Mouse (Mus musculus): ENCODE measurements around the gene Vmn2r23. TPM values are rescaled to one million over a fixed set of nuclear protein-coding genes. Genes with fewer than 3 reads are reported as not detected.
"Not testable (repeated sequence)": the region's sequence is repeated elsewhere in the genome, so short reads cannot be mapped to it uniquely, and the experiment has no call there.

Vmn2r23 gene
- not detected in 2 replicates for polyA plus RNA-seq (2015; fragmentation: Nextera tagmentation; extraction: Ambion mirVana)

- no peak within 1 kb of the TSS for H3K4me3 ChIP-seq (replicated peaks)
- WGBS: 71% methylated on average over 1 of the region's 1 CpGs
- H3K4me1 ChIP-seq: no peaks in the 10 kb centered on the region
- no peaks in the 10 kb centered on the region for H3K9me3 ChIP-seq
- no peaks in the 10 kb centered on the region for H3K36me3 ChIP-seq
- no peak within 1 kb of the TSS for H3K9ac ChIP-seq
- H3K4me2 ChIP-seq: no peak within 1 kb of the TSS
- ATAC-seq (ENCODE audit: insufficient read depth, low FRiP score, low read depth): no peak
- no peak within 1 kb of the TSS for H3K27ac ChIP-seq
- H3K27me3 ChIP-seq (replicated peaks): no peaks in the 10 kb centered on the region
These were observed at the start of gene Vmn2r23 for GRCm38 (mm10) chr6:123702370-123702769. Gene Vmn2r23 (plus strand): TSS chr6:123702670.

GRCm38 (mm10) chr6:123657040-123657439 lies 45.4 kb upstream of the Vmn2r23 start:
- no peaks in the 10 kb centered on the region for H3K36me3 ChIP-seq
- WGBS: 47% methylated on average over 6 of the region's 6 CpGs
- ATAC-seq (ENCODE audit: insufficient read depth, low FRiP score, low read depth): no peak
- H3K9me3 ChIP-seq: no peaks in the 10 kb centered on the region
- no peak overlapping the region for H3K4me2 ChIP-seq
- no peak overlapping the region for H3K4me3 ChIP-seq (replicated peaks)
- H3K4me1 ChIP-seq: no peaks in the 10 kb centered on the region
- H3K9ac ChIP-seq: no peak overlapping the region
- H3K27ac ChIP-seq: no peak overlapping the region
- H3K27me3 ChIP-seq (replicated peaks): no peaks in the 10 kb centered on the region

- H3K27me3 ChIP-seq (replicated peaks); ATAC-seq (ENCODE audit: insufficient read depth, low FRiP score, low read depth); H3K9me3 ChIP-seq; H3K4me2 ChIP-seq; H3K4me1 ChIP-seq; H3K9ac ChIP-seq; H3K36me3 ChIP-seq; H3K4me3 ChIP-seq (replicated peaks); H3K27ac ChIP-seq: not testable (repeated sequence)
- WGBS: 48% methylated on average over 1 of the region's 1 CpGs
These were observed 5.8 kb upstream of the Vmn2r23 start for GRCm38 (mm10) chr6:123696639-123697038.

- H3K27ac ChIP-seq: no peak overlapping the region
- no peaks in the 10 kb centered on the region for H3K27me3 ChIP-seq (replicated peaks)
- no peak for ATAC-seq (ENCODE audit: insufficient read depth, low FRiP score, low read depth)
- no peak overlapping the region for H3K9ac ChIP-seq
- H3K9me3 ChIP-seq: no peaks in the 10 kb centered on the region
- H3K4me2 ChIP-seq: no peak overlapping the region
- no peaks in the 10 kb centered on the region for H3K36me3 ChIP-seq
- H3K4me3 ChIP-seq (replicated peaks): no peak overlapping the region
- no peaks in the 10 kb centered on the region for H3K4me1 ChIP-seq
These were observed 5.3 kb upstream of the Vmn2r23 start for GRCm38 (mm10) chr6:123697213-123697612.

- Histone ChIP-seq H3K4me1 (no peaks in the 10 kb centered on the region), H3K9ac (no peak overlapping the region), H3K4me2 (no peak overlapping the region), H3K27me3 (replicated peaks) (no peaks in the 10 kb centered on the region), H3K9me3 (no peaks in the 10 kb centered on the region), H3K27ac (no peak overlapping the region), H3K36me3 (no peaks in the 10 kb centered on the region), H3K4me3 (replicated peaks) (no peak overlapping the region)
- WGBS: 76% methylated on average over 3 of the region's 3 CpGs
- no peak for ATAC-seq (ENCODE audit: insufficient read depth, low FRiP score, low read depth)
These were observed 67.6 kb downstream of the Vmn2r23 start for GRCm38 (mm10) chr6:123770031-123770430.

- no peak within 1 kb of the TSS for H3K4me3 ChIP-seq (replicated peaks)
- no peaks in the 10 kb centered on the region for H3K36me3 ChIP-seq
- H3K4me1 ChIP-seq: no peaks in the 10 kb centered on the region
- no peaks in the 10 kb centered on the region for H3K27me3 ChIP-seq (replicated peaks)
- H3K9ac ChIP-seq: no peak within 1 kb of the TSS
- 58% methylated on average over 1 of the region's 1 CpGs for WGBS
- no peaks in the 10 kb centered on the region for H3K9me3 ChIP-seq
- H3K27ac ChIP-seq: no peak within 1 kb of the TSS
- H3K4me2 ChIP-seq: no peak within 1 kb of the TSS
- ATAC-seq (ENCODE audit: insufficient read depth, low FRiP score, low read depth): no peak
These were observed 76.1 kb downstream of the Vmn2r23 start, which contains the start of gene Vmn2r24 for GRCm38 (mm10) chr6:123778579-123778978. Gene Vmn2r24 (plus strand): TSS chr6:123778879.

GRCm38 (mm10) chr6:123784857-123785256 lies 82.4 kb downstream of the Vmn2r23 start:
- Histone ChIP-seq H3K4me3 (replicated peaks) (no peak overlapping the region), H3K9me3 (no peaks in the 10 kb centered on the region), H3K27ac (no peak overlapping the region), H3K9ac (no peak overlapping the region), H3K4me1 (no peaks in the 10 kb centered on the region), H3K4me2 (no peak overlapping the region), H3K27me3 (replicated peaks) (no peaks in the 10 kb centered on the region), H3K36me3 (no peaks in the 10 kb centered on the region)
- 61% methylated on average over 2 of the region's 2 CpGs for WGBS
- ATAC-seq (ENCODE audit: insufficient read depth, low FRiP score, low read depth): no peak

GRCm38 (mm10) chr6:123793746-123794145 lies 91.3 kb downstream of the Vmn2r23 start:
- Histone ChIP-seq H3K9me3 (no peaks in the 10 kb centered on the region), H3K4me3 (replicated peaks) (no peak overlapping the region), H3K4me2 (no peak overlapping the region), H3K9ac (no peak overlapping the region), H3K27me3 (replicated peaks) (no peaks in the 10 kb centered on the region), H3K4me1 (no peaks in the 10 kb centered on the region), H3K36me3 (no peaks in the 10 kb centered on the region), H3K27ac (no peak overlapping the region)
- WGBS: 36% methylated on average over 9 of the region's 9 CpGs
- ATAC-seq (ENCODE audit: insufficient read depth, low FRiP score, low read depth): no peak

Other genes with a start within 250 kb of the Vmn2r23 start
- gene Vmn2r21, start 169.3 kb upstream of the Vmn2r23 start, polyA plus RNA-seq (2015; fragmentation: Nextera tagmentation; extraction: Ambion mirVana): not detected in 2 replicates
- gene Vmn2r22, start 51.9 kb upstream of the Vmn2r23 start, polyA plus RNA-seq (2015; fragmentation: Nextera tagmentation; extraction: Ambion mirVana): not detected in 2 replicates
- gene Vmn2r24, start 76.2 kb downstream of the Vmn2r23 start, polyA plus RNA-seq (2015; fragmentation: Nextera tagmentation; extraction: Ambion mirVana): not detected in 2 replicates
- not detected in 2 replicates for gene Vmn2r25, start 150.8 kb downstream of the Vmn2r23 start, polyA plus RNA-seq (2015; fragmentation: Nextera tagmentation; extraction: Ambion mirVana)